ENCODE assay signal across 21 mouse cellular contexts in genomic region chr1:36796711-36797110, GRCm38 (mm10). TPM values are rescaled to one million over a fixed set of nuclear protein-coding genes. Genes with fewer than 3 reads are reported as not detected.
DNase-seq lines count a peak whose midpoint lies in the region; ATAC-seq and TF ChIP-seq lines count a peak whose summit lies in the region.
"Had no signal": no experiment of that assay in that cellular context is flagged by ENCODE, and none has a peak within 500 bp of the region (broad histone marks: within the 10 kb centered on the region; RNA-seq: fewer than 3 reads in every experiment).

No protein-coding gene starts in this region.

- H3K4me1 ChIP-seq in forebrain, embryonic 15.5 days = no peaks in the 10 kb centered on the region
- no peaks in the 10 kb centered on the region for H3K4me1 ChIP-seq in forebrain, embryonic 11.5 days (replicated peaks; ENCODE audit: control insufficient read depth, insufficient read depth, low read length)
- H3K4me1 ChIP-seq in limb, embryonic 12.5 days (replicated peaks) = no peaks in the 10 kb centered on the region
- H3K4me1 ChIP-seq in limb, embryonic 10.5 days = no peaks in the 10 kb centered on the region
- H3K4me1 ChIP-seq in thymus, adult 2 months (replicated peaks; ENCODE audit: control insufficient read depth, insufficient read depth, low read length) = peaks cover 25% of the 10 kb centered on the region
- H3K4me1 ChIP-seq in neural tube, embryonic 15.5 days = no peaks in the 10 kb centered on the region
- H3K4me1 ChIP-seq: forebrain, embryonic 13.5 days; midbrain, embryonic 13.5 days had no signal

- TF ChIP-seq CTCF in thymus, adult 2 months (IDR thresholded peaks at IDR 0.05; ENCODE audit: borderline replicate concordance, control insufficient read depth, extremely low read depth, insufficient read depth, low read length, poor library complexity) = no peak

- H3K9me3 ChIP-seq in forebrain, embryonic 15.5 days = no peaks in the 10 kb centered on the region
- no peaks in the 10 kb centered on the region for H3K9me3 ChIP-seq in forebrain, embryonic 11.5 days (ENCODE audit: control insufficient read depth, low read length)
- no peaks in the 10 kb centered on the region for H3K9me3 ChIP-seq in limb, embryonic 12.5 days
- no peaks in the 10 kb centered on the region for H3K9me3 ChIP-seq in limb, embryonic 10.5 days (replicated peaks)
- H3K9me3 ChIP-seq in neural tube, embryonic 15.5 days (replicated peaks) = no peaks in the 10 kb centered on the region
- H3K9me3 ChIP-seq: forebrain, embryonic 13.5 days; heart, embryonic 12.5 days; megakaryocyte, embryonic 14.5 days; midbrain, embryonic 13.5 days had no signal

- WGBS in forebrain, embryonic 15.5 days = 90% methylated on average over 7 of the region's 7 CpGs
- WGBS in forebrain, embryonic 11.5 days = 95% methylated on average over 7 of the region's 7 CpGs
- 87% methylated on average over 7 of the region's 7 CpGs for WGBS in limb, embryonic 12.5 days
- WGBS in limb, embryonic 10.5 days = 94% methylated on average over 7 of the region's 7 CpGs
- WGBS in thymus, adult 2 months = 78% methylated on average over 7 of the region's 7 CpGs
- WGBS in neural tube, embryonic 15.5 days = 91% methylated on average over 7 of the region's 7 CpGs

- no peak overlapping the region for H3K4me2 ChIP-seq in forebrain, embryonic 15.5 days (replicated peaks)
- no peak overlapping the region for H3K4me2 ChIP-seq in forebrain, embryonic 11.5 days (ENCODE audit: low read depth, low read length, severe bottlenecking)
- no peak overlapping the region for H3K4me2 ChIP-seq in limb, embryonic 12.5 days
- H3K4me2 ChIP-seq in neural tube, embryonic 15.5 days = no peak overlapping the region
- H3K4me2 ChIP-seq: forebrain, embryonic 13.5 days; heart, embryonic 12.5 days; hindbrain, embryonic 14.5 days; midbrain, embryonic 13.5 days had no signal

- H3K4me3 ChIP-seq in forebrain, embryonic 15.5 days = no peak overlapping the region
- H3K4me3 ChIP-seq in forebrain, embryonic 11.5 days (ENCODE audit: low read depth, low read length) = no peak overlapping the region
- no peak overlapping the region for H3K4me3 ChIP-seq in limb, embryonic 12.5 days (replicated peaks)
- no peak overlapping the region for H3K4me3 ChIP-seq in limb, embryonic 10.5 days
- H3K4me3 ChIP-seq in thymus, adult 2 months (ENCODE audit: control insufficient read depth, insufficient read depth, low read length) = no peak overlapping the region
- no peak overlapping the region for H3K4me3 ChIP-seq in neural tube, embryonic 15.5 days (replicated peaks)
- H3K4me3 ChIP-seq: erythroblast, embryonic 14.5 days; forebrain, embryonic 13.5 days; heart, embryonic 12.5 days; megakaryocyte, embryonic 14.5 days; midbrain, embryonic 13.5 days had no signal

- no peak overlapping the region for H3K9ac ChIP-seq in forebrain, embryonic 15.5 days (replicated peaks)
- H3K9ac ChIP-seq in forebrain, embryonic 11.5 days (ENCODE audit: low read length) = no peak overlapping the region
- H3K9ac ChIP-seq in limb, embryonic 12.5 days (replicated peaks) = no peak overlapping the region
- H3K9ac ChIP-seq in neural tube, embryonic 15.5 days (replicated peaks) = no peak overlapping the region
- H3K9ac ChIP-seq: forebrain, embryonic 13.5 days; heart, embryonic 12.5 days; hindbrain, embryonic 14.5 days; liver, embryonic 14.5 days; midbrain, embryonic 13.5 days had no signal

- no peaks in the 10 kb centered on the region for H3K27me3 ChIP-seq in forebrain, embryonic 15.5 days
- no peaks in the 10 kb centered on the region for H3K27me3 ChIP-seq in forebrain, embryonic 11.5 days (ENCODE audit: control insufficient read depth, insufficient read depth, low read length)
- no peaks in the 10 kb centered on the region for H3K27me3 ChIP-seq in limb, embryonic 12.5 days
- no peaks in the 10 kb centered on the region for H3K27me3 ChIP-seq in limb, embryonic 10.5 days (ENCODE audit: low read depth, poor library complexity, severe bottlenecking)
- H3K27me3 ChIP-seq in thymus, adult 2 months (ENCODE audit: control insufficient read depth, insufficient read depth, low read length) = no peaks in the 10 kb centered on the region
- H3K27me3 ChIP-seq in neural tube, embryonic 15.5 days (replicated peaks) = no peaks in the 10 kb centered on the region
- H3K27me3 ChIP-seq: forebrain, embryonic 13.5 days; heart, embryonic 12.5 days; megakaryocyte, embryonic 14.5 days; midbrain, embryonic 13.5 days had no signal

- H3K27ac ChIP-seq in forebrain, embryonic 15.5 days (replicated peaks) = no peak overlapping the region
- no peak overlapping the region for H3K27ac ChIP-seq in forebrain, embryonic 11.5 days (ENCODE audit: low read depth, low read length)
- no peak overlapping the region for H3K27ac ChIP-seq in limb, embryonic 12.5 days
- no peak overlapping the region for H3K27ac ChIP-seq in limb, embryonic 10.5 days
- peak overlapping the region; percentile 80 for H3K27ac ChIP-seq in thymus, adult 2 months (ENCODE audit: control insufficient read depth, insufficient read depth, low read length)
- H3K27ac ChIP-seq in neural tube, embryonic 15.5 days (replicated peaks) = no peak overlapping the region
- H3K27ac ChIP-seq: forebrain, embryonic 13.5 days; hindbrain, embryonic 14.5 days; liver, embryonic 14.5 days; midbrain, embryonic 13.5 days had no signal

- TF ChIP-seq POLR2A in thymus, adult 2 months (IDR thresholded peaks at IDR 0.05; ENCODE audit: control insufficient read depth, extremely low read depth, insufficient read depth, low read length, poor library complexity) = no peak

- 0 out of 2 replicates have a peak, but pooled peaks have one; percentile 23 for ATAC-seq in forebrain, embryonic 15.5 days (replicated peaks)
- ATAC-seq in forebrain, embryonic 11.5 days (replicated peaks; ENCODE audit: low FRiP score) = no peak
- ATAC-seq in limb, embryonic 12.5 days (ENCODE audit: insufficient number of reproducible peaks, insufficient read depth, low FRiP score, low TSS enrichment, low read depth) = 0 out of 2 replicates have a peak, but pooled peaks have one; percentile 65
- ATAC-seq in neural tube, embryonic 15.5 days (ENCODE audit: low FRiP score) = no peak
- ATAC-seq: forebrain, embryonic 13.5 days; midbrain, embryonic 13.5 days had no signal

- no peak for DNase-seq in forebrain, embryonic 11.5 days (ENCODE audit: low spot score)
- no peak for DNase-seq in limb, embryonic 10.5 days (ENCODE audit: low spot score)
- no peak for DNase-seq in thymus, adult 2 months
- no peak for DNase-seq in thymus, adult 18-20 months
- DNase-seq in frontal cortex, postnatal 36 days (ENCODE audit: low spot score in 2 of 2) = no peak
- DNase-seq: adrenal gland, postnatal 14 days; cerebellum, adult 9-10 months; heart, adult 11 months; kidney, adult 8-10 months; right cerebral cortex, postnatal 14 days; thymus, postnatal 25 days had no signal

- H3K36me3 ChIP-seq in forebrain, embryonic 15.5 days = peaks cover 89% of the 10 kb centered on the region
- H3K36me3 ChIP-seq in forebrain, embryonic 11.5 days (ENCODE audit: control insufficient read depth, insufficient read depth, low read length) = peaks cover 15% of the 10 kb centered on the region
- H3K36me3 ChIP-seq in limb, embryonic 12.5 days = peaks cover 95% of the 10 kb centered on the region
- H3K36me3 ChIP-seq in limb, embryonic 10.5 days = peaks cover 95% of the 10 kb centered on the region
- H3K36me3 ChIP-seq in thymus, adult 2 months (ENCODE audit: control insufficient read depth, insufficient read depth, low read length) = peaks cover 53% of the 10 kb centered on the region
- peaks cover 89% of the 10 kb centered on the region for H3K36me3 ChIP-seq in neural tube, embryonic 15.5 days

RNA-seq across cellular contexts. Expression of gene Zap70, which starts 35.1 kb away (rescaled TPM):
- polyA plus RNA-seq in forebrain, embryonic 15.5 days (2015; fragmentation: Nextera tagmentation; extraction: Ambion mirVana) = 0.94 and 1.3 TPM in 2 replicates
- polyA plus RNA-seq in forebrain, embryonic 11.5 days (2014; fragmentation: Nextera tagmentation; extraction: Ambion mirVana) = 0.37 and 0.44 TPM in 2 replicates
- polyA plus RNA-seq in limb, embryonic 12.5 days (2016; fragmentation: Nextera tagmentation; extraction: Ambion mirVana) = 0.40 and 0.90 TPM in 2 replicates
- polyA plus RNA-seq in limb, embryonic 10.5 days (2016; fragmentation: Nextera tagmentation; extraction: Ambion mirVana) = 0.36 TPM in 1 of 2 replicates, not detected in the other
- 270 and 289 TPM in 2 replicates for polyA plus RNA-seq in thymus, adult 2 months (2012; rRNA removed)
- 1.2 and 5.1 TPM in 2 replicates for polyA plus RNA-seq in neural tube, embryonic 15.5 days (2015; fragmentation: Nextera tagmentation; extraction: Ambion mirVana)
- polyA plus RNA-seq: erythroblast, embryonic 14.5 days had no signal

Comparison
In these comparisons a context has a peak if more than half of its experiments do, and no peak if none do; other contexts are left out.
1. ATAC-seq: peak in forebrain, embryonic 15.5 days (single experiment) and limb, embryonic 12.5 days (single experiment); none in forebrain, embryonic 11.5 days (single experiment) and neural tube, embryonic 15.5 days (single experiment).
2. RNA of gene Zap70, which starts 35.1 kb away (polyA plus RNA-seq): 270 to 289 TPM in thymus, adult 2 months; 1.2 to 5.1 TPM in neural tube, embryonic 15.5 days, 0.94 to 1.3 TPM in forebrain, embryonic 15.5 days, 0.40 to 0.90 TPM in limb, embryonic 12.5 days, 0.37 to 0.44 TPM in forebrain, embryonic 11.5 days and 0.36 TPM in limb, embryonic 10.5 days; every median in the first group is over 10 times any median in the second.